Mouse (Mus musculus) sigmoid colon, adult 10 weeks (tissue): ENCODE data around the gene Mpv17l. TPM values are rescaled to one million over a fixed set of nuclear protein-coding genes. Genes with fewer than 3 reads are reported as not detected.

ENCODE experiments used
- polyA plus RNA-seq: library from polyadenylated mRNA; stranded (reverse); fragments of 350-450 nt; fragmentation: Illumina TruSeq; extraction: RNeasy Lipid Tissue Mini Kit (QIAGEN cat#74804); gene quantifications from one replicate; pipeline ENCODE4 v1.2.3, GENCODE M21; 2014; ENCODE audit warnings: low read depth, low replicate concordance

Gene Mpv17l
- 21.9 TPM for polyA plus RNA-seq

DNA sequence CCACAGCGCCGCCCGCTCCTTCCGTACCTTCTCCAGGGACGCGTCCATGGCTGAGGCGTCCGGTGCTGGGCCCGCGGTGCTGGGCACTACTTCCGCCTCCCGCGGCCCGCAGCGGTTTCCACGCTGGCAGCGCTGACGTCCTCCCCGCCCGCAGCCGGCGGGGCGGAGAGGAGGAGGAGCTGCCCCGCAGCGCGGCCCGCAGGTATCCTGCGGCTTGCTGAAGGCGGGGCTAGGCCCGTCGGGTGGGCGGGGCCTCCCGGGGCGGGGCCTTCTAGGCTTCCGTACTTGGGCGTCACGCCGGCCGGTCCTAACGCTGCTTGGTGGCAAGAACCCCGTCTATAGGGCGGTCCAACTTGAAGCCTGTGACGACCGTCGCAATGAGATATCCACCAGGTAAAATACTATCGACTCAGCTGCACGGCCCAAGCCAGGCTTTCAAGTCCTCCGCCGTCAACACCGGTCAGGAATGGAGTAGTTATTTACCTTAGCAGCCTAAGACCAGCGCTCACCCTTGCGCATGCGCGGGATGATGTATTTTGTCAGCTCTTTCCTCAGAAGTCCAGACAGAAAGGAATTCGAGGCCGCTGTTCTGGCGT is at the start of gene Mpv17l, which contains the start of gene Pdxdc1:
Mpv17l (plus strand) TSS at position 274 of the 596 bp plus-strand sequence.
Pdxdc1 (minus strand) TSS at position 244 of the 596 bp plus-strand sequence.

DNA sequence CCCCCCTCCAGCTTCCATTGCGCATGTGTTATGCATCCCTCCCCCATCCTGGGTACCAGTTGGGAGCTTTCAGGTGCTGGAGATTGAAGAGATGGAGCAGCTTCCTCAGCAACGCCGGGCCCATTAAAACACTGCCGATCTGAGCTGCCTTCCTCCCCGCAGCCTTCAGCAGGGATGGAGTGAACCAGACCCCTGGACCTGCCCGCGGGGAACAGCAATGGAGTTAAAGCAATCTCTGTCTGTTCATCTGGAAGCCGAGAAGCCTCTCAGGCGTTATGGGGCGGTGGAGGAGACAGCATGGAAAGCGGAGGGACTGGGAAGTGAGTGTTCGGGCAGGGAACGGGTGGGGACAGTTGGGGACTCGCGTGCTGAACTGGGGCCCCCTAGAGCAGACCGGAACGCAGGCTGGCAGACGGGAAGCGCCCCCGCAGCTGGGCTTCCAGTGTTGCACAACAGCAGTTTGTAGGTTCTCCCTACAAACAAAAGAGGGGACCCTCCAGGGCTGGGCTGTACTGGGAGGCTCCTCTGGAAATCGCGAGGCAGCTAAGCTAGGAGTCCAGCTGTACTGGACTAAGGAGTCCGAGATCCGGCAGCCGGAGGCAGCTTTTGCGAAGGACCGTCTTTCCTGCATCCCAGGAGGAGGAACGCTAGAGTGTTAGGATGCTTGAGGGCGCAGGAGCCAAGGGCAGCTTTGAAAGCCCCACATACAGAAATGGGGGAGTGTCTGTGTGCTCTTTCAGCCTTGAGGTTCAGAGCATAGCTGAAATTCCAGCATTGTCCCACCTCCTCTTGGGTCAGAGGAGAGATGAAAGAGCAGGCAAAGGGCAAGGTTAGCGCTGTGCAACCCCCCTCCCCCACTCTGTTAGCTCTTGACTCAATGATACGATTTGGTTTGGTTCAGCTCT is 83.9 kb downstream of the Mpv17l start, which contains the start of the genes 2900011O08Rik and Ifitm7:
2900011O08Rik (plus strand) TSS at position 31 of the 905 bp plus-strand sequence.
Ifitm7 (minus strand) TSS at position 315 of the 905 bp plus-strand sequence.

Other genes starting within 250 kb of the Mpv17l start
- gene Parn, start 235.0 kb upstream of the Mpv17l start, polyA plus RNA-seq: 27.5 TPM
- 108 TPM for gene Bfar, start 231.3 kb upstream of the Mpv17l start, polyA plus RNA-seq
- 28.2 TPM for gene 3110001I22Rik, start 231.2 kb upstream of the Mpv17l start, polyA plus RNA-seq
- gene Pla2g10, start 172.2 kb upstream of the Mpv17l start, polyA plus RNA-seq: 27.3 TPM
- gene Rrn3, start 122.5 kb upstream of the Mpv17l start, polyA plus RNA-seq: 27.5 TPM
- gene Ntan1, start 84.3 kb upstream of the Mpv17l start, polyA plus RNA-seq: 68.7 TPM
- 629 TPM for gene Pdxdc1, start within 50 bp of the Mpv17l start, polyA plus RNA-seq
- 0.35 TPM for gene 2900011O08Rik, start 83.4 kb downstream of the Mpv17l start, polyA plus RNA-seq
- not detected for gene Ifitm7, start 83.7 kb downstream of the Mpv17l start, polyA plus RNA-seq